In genomic region chr7:28344637-28345036, GRCm38 (mm10) we compare ENCODE assay signal across 8 mouse cellular contexts. TPM values are rescaled to one million over a fixed set of nuclear protein-coding genes. Genes with fewer than 3 reads are reported as not detected.
DNase-seq lines count a peak whose midpoint lies in the region; ATAC-seq and TF ChIP-seq lines count a peak whose summit lies in the region.

No protein-coding gene starts in this region.

- dilution Hi-C loops in CH12.LX (cut with MboI; ENCODE audit: extremely low pct_ligation_motif_present, extremely low pct_unique_long_range_greater_than_20kb, low sequenced_read_pairs): no loop called here

- H3K9ac ChIP-seq in intestine, postnatal 0 days (ENCODE audit: low read depth, low read length): no peak overlapping the region
- no peak overlapping the region for H3K9ac ChIP-seq in intestine, embryonic 15.5 days
- H3K9ac ChIP-seq in CH12.LX (ENCODE audit: insufficient read depth, low read depth): no peak overlapping the region; the same call in 1 of the 2 replicates

- H3K27me3 ChIP-seq in intestine, postnatal 0 days (replicated peaks; ENCODE audit: control insufficient read depth, insufficient read depth, low read length): no peaks in the 10 kb centered on the region
- H3K27me3 ChIP-seq in intestine, embryonic 15.5 days (replicated peaks): no peaks in the 10 kb centered on the region
- H3K27me3 ChIP-seq in CH12.LX (replicated peaks): no peaks in the 10 kb centered on the region
- no peaks in the 10 kb centered on the region for H3K27me3 ChIP-seq in limb, embryonic 10.5 days (ENCODE audit: low read depth, poor library complexity, severe bottlenecking)
- no peaks in the 10 kb centered on the region for H3K27me3 ChIP-seq in myocyte (ENCODE audit: control insufficient read depth, insufficient read depth, insufficient read length)

- no peak overlapping the region for H3K4me3 ChIP-seq in intestine, postnatal 0 days (ENCODE audit: low read depth, low read length)
- H3K4me3 ChIP-seq in intestine, embryonic 15.5 days (replicated peaks): no peak overlapping the region
- no peak overlapping the region for H3K4me3 ChIP-seq in CH12.LX (replicated peaks in 1 of 3; ENCODE audit: low read depth in 2 of 3, low read length in 2 of 3, poor library complexity in 1 of 3)
- H3K4me3 ChIP-seq in embryonic fibroblast, embryonic 13.5 days (ENCODE audit: insufficient read depth, low read length): no peak overlapping the region
- H3K4me3 ChIP-seq in limb, embryonic 10.5 days: no peak overlapping the region
- H3K4me3 ChIP-seq in myocyte: no peak overlapping the region

- DNase-seq in CH12.LX (ENCODE audit: extremely low read depth): peak; percentile 78
- DNase-seq in adrenal gland, postnatal 25 days: peak; percentile 66
- peak; percentile 90 for DNase-seq in limb, embryonic 10.5 days (ENCODE audit: low spot score)
- peak; percentile 29 to 67 for DNase-seq in thymus, postnatal 10 days (ENCODE audit: low spot score in 2 of 2)

- H3ac ChIP-seq in myocyte (ENCODE audit: control insufficient read depth, insufficient read length): no peak overlapping the region

- in situ Hi-C loops in CH12.LX (cut with MboI; ENCODE audit: low pct_ligation_motif_present, low pct_unique_long_range_greater_than_20kb, low sequenced_read_pairs): no loop called here

- no peaks in the 10 kb centered on the region for H3K79me2 ChIP-seq in CH12.LX (replicated peaks; ENCODE audit: control insufficient read depth, extremely low read depth, insufficient read depth, poor library complexity, severe bottlenecking)
- no peaks in the 10 kb centered on the region for H3K79me2 ChIP-seq in myocyte (ENCODE audit: control insufficient read depth, insufficient read depth)

- no peaks in the 10 kb centered on the region for H3K9me3 ChIP-seq in intestine, postnatal 0 days (ENCODE audit: control insufficient read depth)
- no peaks in the 10 kb centered on the region for H3K9me3 ChIP-seq in intestine, embryonic 15.5 days
- H3K9me3 ChIP-seq in CH12.LX (replicated peaks; ENCODE audit: low read length): no peaks in the 10 kb centered on the region
- no peaks in the 10 kb centered on the region for H3K9me3 ChIP-seq in limb, embryonic 10.5 days (replicated peaks)

- no peak for TF ChIP-seq EP300 in CH12.LX (IDR thresholded peaks at IDR 0.05; ENCODE audit: low read length)

- H3K36me3 ChIP-seq in intestine, postnatal 0 days (ENCODE audit: control insufficient read depth, insufficient read depth): no peaks in the 10 kb centered on the region
- no peaks in the 10 kb centered on the region for H3K36me3 ChIP-seq in intestine, embryonic 15.5 days
- no peaks in the 10 kb centered on the region for H3K36me3 ChIP-seq in CH12.LX (replicated peaks in 1 of 2; ENCODE audit: control insufficient read depth in 1 of 2, insufficient read depth in 1 of 2, low read length in 1 of 2)
- H3K36me3 ChIP-seq in limb, embryonic 10.5 days: no peaks in the 10 kb centered on the region
- H3K36me3 ChIP-seq in myocyte (ENCODE audit: control insufficient read depth, insufficient read depth): no peaks in the 10 kb centered on the region

- TF ChIP-seq POLR2A in CH12.LX (IDR thresholded peaks at IDR 0.05; ENCODE audit: low read depth, low read length) (no peak), myocyte (IDR thresholded peaks at IDR 0.05; ENCODE audit: insufficient read length, low read depth) (no peak)
- TF ChIP-seq POLR2A in embryonic fibroblast, embryonic 13.5 days (IDR thresholded peaks at IDR 0.05; ENCODE audit: low read depth, low read length): no peak

- TF ChIP-seq CTCF in intestine, postnatal 0 days (IDR thresholded peaks at IDR 0.05; ENCODE audit: low read depth): peak; percentile 91
- peak; percentile 84 to 97 for TF ChIP-seq CTCF in CH12.LX (conservative IDR thresholded peaks at IDR 0.05 in 1 of 2, IDR thresholded peaks at IDR 0.05 in 1 of 2; ENCODE audit: low read depth in 2 of 2, low read length in 2 of 2)
- peak; percentile 38; the same call in 1 of the 2 replicates for TF ChIP-seq CTCF in embryonic fibroblast, embryonic 13.5 days (IDR thresholded peaks at IDR 0.05; ENCODE audit: borderline replicate concordance, insufficient read depth, low read length)

- no peak for ATAC-seq in intestine, postnatal 0 days
- no peak for ATAC-seq in intestine, embryonic 15.5 days

- H3K27ac ChIP-seq in intestine, postnatal 0 days (ENCODE audit: low read depth, low read length): no peak overlapping the region
- no peak overlapping the region for H3K27ac ChIP-seq in intestine, embryonic 15.5 days
- no peak overlapping the region for H3K27ac ChIP-seq in CH12.LX (ENCODE audit: insufficient read depth, low read depth)
- no peak overlapping the region for H3K27ac ChIP-seq in embryonic fibroblast, embryonic 13.5 days (ENCODE audit: insufficient read depth, low read length)
- H3K27ac ChIP-seq in limb, embryonic 10.5 days: no peak overlapping the region

- no peak overlapping the region for H3K4me2 ChIP-seq in intestine, postnatal 0 days (replicated peaks; ENCODE audit: low read depth)
- no peak overlapping the region for H3K4me2 ChIP-seq in intestine, embryonic 15.5 days (replicated peaks)
- H3K4me2 ChIP-seq in CH12.LX (ENCODE audit: insufficient read depth, low read depth, poor library complexity, severe bottlenecking): peak overlapping the region; percentile 34; the same call in 1 of the 2 replicates
- H3K4me2 ChIP-seq in myocyte (ENCODE audit: low read depth): peak overlapping the region; percentile 55

- peak; percentile 64 for TF ChIP-seq RAD21 in CH12.LX (IDR thresholded peaks at IDR 0.05; ENCODE audit: low read depth, low read length)

- under 1% methylated on average over 4 of the region's 4 CpGs for WGBS in intestine, postnatal 0 days
- WGBS in intestine, embryonic 15.5 days: 3% methylated on average over 4 of the region's 4 CpGs
- WGBS in limb, embryonic 10.5 days: 11% methylated on average over 4 of the region's 4 CpGs

- no peaks in the 10 kb centered on the region; the same call in 1 of the 2 replicates for H3K4me1 ChIP-seq in intestine, postnatal 0 days (replicated peaks; ENCODE audit: control insufficient read depth, insufficient read depth, low read length)
- H3K4me1 ChIP-seq in intestine, embryonic 15.5 days (replicated peaks): peaks cover 4% of the 10 kb centered on the region
- H3K4me1 ChIP-seq in CH12.LX (ENCODE audit: control insufficient read depth in 1 of 2, insufficient read depth in 2 of 2): peaks cover 4 to 10% of the 10 kb centered on the region in 2 experiments; a peak in 3 of 4 replicates
- no peaks in the 10 kb centered on the region for H3K4me1 ChIP-seq in embryonic fibroblast, embryonic 13.5 days (ENCODE audit: control insufficient read depth, insufficient read depth, low read length)
- peaks cover 33% of the 10 kb centered on the region for H3K4me1 ChIP-seq in limb, embryonic 10.5 days

RNA-seq across cellular contexts. Expression of gene Rps16, which starts 5.8 kb away (rescaled TPM):
- 695 and 702 TPM in 2 replicates for polyA plus RNA-seq in intestine, postnatal 0 days (2015; fragmentation: Nextera tagmentation; extraction: Ambion mirVana)
- polyA plus RNA-seq in intestine, embryonic 15.5 days (2015; fragmentation: Nextera tagmentation; extraction: Ambion mirVana): 1,085 and 1,147 TPM in 2 replicates
- total RNA-seq in CH12.LX (2012; rRNA removed) (1,915 and 2,040 TPM in 2 replicates), CH12.LX (2014; rRNA removed) (42.7 and 66.7 TPM in 2 replicates)
- polyA plus RNA-seq in CH12.LX (2012; ENCODE audit: insufficient read length, low read depth) (1,205 and 1,254 TPM in 2 replicates), myocyte (2012; fragmentation: generic; extraction: Trizol) (4,542 TPM)
- total RNA-seq in adrenal gland, postnatal 25 days (2021): 820 and 1,029 TPM in 2 replicates
- 997 and 1,079 TPM in 2 replicates for polyA plus RNA-seq in embryonic fibroblast, embryonic 13.5 days (2011; ENCODE audit: insufficient read length, low read depth, missing spikeins)
- 972 and 1,174 TPM in 2 replicates for polyA plus RNA-seq in limb, embryonic 10.5 days (2016; fragmentation: Nextera tagmentation; extraction: Ambion mirVana)

RNA-seq across cellular contexts. Expression of gene Supt5, which starts 6.1 kb away (rescaled TPM):
- polyA plus RNA-seq in intestine, postnatal 0 days (2015; fragmentation: Nextera tagmentation; extraction: Ambion mirVana): 32.5 and 34.6 TPM in 2 replicates
- 67.9 and 75.6 TPM in 2 replicates for polyA plus RNA-seq in intestine, embryonic 15.5 days (2015; fragmentation: Nextera tagmentation; extraction: Ambion mirVana)
- total RNA-seq in CH12.LX (2012; rRNA removed) (67.3 and 76.2 TPM in 2 replicates), CH12.LX (2014; rRNA removed) (33.8 and 35.5 TPM in 2 replicates)
- polyA plus RNA-seq in CH12.LX (2012; ENCODE audit: insufficient read length, low read depth) (111 and 118 TPM in 2 replicates), myocyte (2012; fragmentation: generic; extraction: Trizol) (84.2 TPM)
- total RNA-seq in adrenal gland, postnatal 25 days (2021): 136 and 164 TPM in 2 replicates
- polyA plus RNA-seq in embryonic fibroblast, embryonic 13.5 days (2011; ENCODE audit: insufficient read length, low read depth, missing spikeins): 104 and 105 TPM in 2 replicates
- 123 and 124 TPM in 2 replicates for polyA plus RNA-seq in limb, embryonic 10.5 days (2016; fragmentation: Nextera tagmentation; extraction: Ambion mirVana)

RNA-seq across cellular contexts. Expression of gene Plekhg2, which starts 27.8 kb away (rescaled TPM):
- polyA plus RNA-seq in intestine, postnatal 0 days (2015; fragmentation: Nextera tagmentation; extraction: Ambion mirVana): 10.6 and 11.9 TPM in 2 replicates
- polyA plus RNA-seq in intestine, embryonic 15.5 days (2015; fragmentation: Nextera tagmentation; extraction: Ambion mirVana): 40.2 and 41.7 TPM in 2 replicates
- total RNA-seq in CH12.LX (2012; rRNA removed) (3.3 and 4.7 TPM in 2 replicates), CH12.LX (2014; rRNA removed) (0.39 and 0.43 TPM in 2 replicates)
- polyA plus RNA-seq in CH12.LX (2012; ENCODE audit: insufficient read length, low read depth) (5.2 and 5.5 TPM in 2 replicates), myocyte (2012; fragmentation: generic; extraction: Trizol) (15.8 TPM)
- 25.1 and 27.0 TPM in 2 replicates for total RNA-seq in adrenal gland, postnatal 25 days (2021)
- polyA plus RNA-seq in embryonic fibroblast, embryonic 13.5 days (2011; ENCODE audit: insufficient read length, low read depth, missing spikeins): 66.5 and 68.5 TPM in 2 replicates
- 90.5 and 118 TPM in 2 replicates for polyA plus RNA-seq in limb, embryonic 10.5 days (2016; fragmentation: Nextera tagmentation; extraction: Ambion mirVana)

RNA-seq across cellular contexts. Expression of gene Timm50, which starts 32.8 kb away (rescaled TPM):
- polyA plus RNA-seq in intestine, postnatal 0 days (2015; fragmentation: Nextera tagmentation; extraction: Ambion mirVana): 68.8 and 69.7 TPM in 2 replicates
- polyA plus RNA-seq in intestine, embryonic 15.5 days (2015; fragmentation: Nextera tagmentation; extraction: Ambion mirVana): 165 and 169 TPM in 2 replicates
- total RNA-seq in CH12.LX (2012; rRNA removed) (126 and 134 TPM in 2 replicates), CH12.LX (2014; rRNA removed) (79.4 and 86.3 TPM in 2 replicates)
- polyA plus RNA-seq in CH12.LX (2012; ENCODE audit: insufficient read length, low read depth) (108 and 145 TPM in 2 replicates), myocyte (2012; fragmentation: generic; extraction: Trizol) (83.6 TPM)
- 72.0 and 81.3 TPM in 2 replicates for total RNA-seq in adrenal gland, postnatal 25 days (2021)
- polyA plus RNA-seq in embryonic fibroblast, embryonic 13.5 days (2011; ENCODE audit: insufficient read length, low read depth, missing spikeins): 37.5 and 40.3 TPM in 2 replicates
- polyA plus RNA-seq in limb, embryonic 10.5 days (2016; fragmentation: Nextera tagmentation; extraction: Ambion mirVana): 223 and 243 TPM in 2 replicates

RNA-seq across cellular contexts. Expression of gene Zfp36, which starts 35.4 kb away (rescaled TPM):
- polyA plus RNA-seq in intestine, postnatal 0 days (2015; fragmentation: Nextera tagmentation; extraction: Ambion mirVana): 57.3 and 61.5 TPM in 2 replicates
- 27.2 and 28.1 TPM in 2 replicates for polyA plus RNA-seq in intestine, embryonic 15.5 days (2015; fragmentation: Nextera tagmentation; extraction: Ambion mirVana)
- total RNA-seq in CH12.LX (2012; rRNA removed) (2.8 and 3.5 TPM in 2 replicates), CH12.LX (2014; rRNA removed) (1.1 and 1.9 TPM in 2 replicates)
- polyA plus RNA-seq in CH12.LX (2012; ENCODE audit: insufficient read length, low read depth) (8.9 and 9.9 TPM in 2 replicates), myocyte (2012; fragmentation: generic; extraction: Trizol) (7.5 TPM)
- 14.8 and 16.1 TPM in 2 replicates for total RNA-seq in adrenal gland, postnatal 25 days (2021)
- polyA plus RNA-seq in embryonic fibroblast, embryonic 13.5 days (2011; ENCODE audit: insufficient read length, low read depth, missing spikeins): 23.4 and 27.4 TPM in 2 replicates
- 7.5 and 7.9 TPM in 2 replicates for polyA plus RNA-seq in limb, embryonic 10.5 days (2016; fragmentation: Nextera tagmentation; extraction: Ambion mirVana)

Comparison
In these comparisons a context has a peak if more than half of its experiments do, and no peak if none do; other contexts are left out.
1. H3K4me2 ChIP-seq: peak in CH12.LX (single experiment) and myocyte (single experiment); none in intestine, postnatal 0 days (single experiment) and intestine, embryonic 15.5 days (single experiment).
2. CTCF ChIP-seq: peak in every context shown above with its lines; median percentile 91 in intestine, postnatal 0 days; 90 in CH12.LX; 38 in embryonic fibroblast, embryonic 13.5 days.
3. Peak in every context shown above with its lines, with median percentiles within 50 percentile points of each other: DNase-seq.